27 mouse cellular contexts compared by ENCODE assay signal in genomic region chr12:112107685-112108084, GRCm38 (mm10). TPM values are rescaled to one million over a fixed set of nuclear protein-coding genes. Genes with fewer than 3 reads are reported as not detected.
DNase-seq lines count a peak whose midpoint lies in the region; ATAC-seq and TF ChIP-seq lines count a peak whose summit lies in the region.
"Had no signal": no experiment of that assay in that cellular context is flagged by ENCODE, and none has a peak within 500 bp of the region (broad histone marks: within the 10 kb centered on the region; RNA-seq: fewer than 3 reads in every experiment).

No protein-coding gene starts in this region.

- peaks cover 20% of the 10 kb centered on the region for H3K4me1 ChIP-seq in hindbrain, embryonic 10.5 days (replicated peaks)
- peaks cover 12% of the 10 kb centered on the region for H3K4me1 ChIP-seq in hindbrain, embryonic 13.5 days (replicated peaks)
- H3K4me1 ChIP-seq in liver, postnatal 0 days (ENCODE audit: insufficient read depth): no peaks in the 10 kb centered on the region; the same call in 1 of the 2 replicates
- H3K4me1 ChIP-seq in liver, embryonic 11.5 days (replicated peaks; ENCODE audit: control insufficient read depth, insufficient read depth, low read length): 0 out of 2 replicates have a peak, but pooled peaks cover under 1% of the 10 kb centered on the region
- H3K4me1 ChIP-seq in brown adipose tissue, adult 24 weeks (ENCODE audit: control insufficient read depth, insufficient read depth, insufficient read length, low read length): peaks cover 6% of the 10 kb centered on the region; the same call in 1 of the 2 replicates
- peaks cover 11% of the 10 kb centered on the region for H3K4me1 ChIP-seq in intestine, embryonic 16.5 days (ENCODE audit: control insufficient read depth, insufficient read depth, low read length)

- peaks cover 35% of the 10 kb centered on the region for H3K27me3 ChIP-seq in hindbrain, embryonic 10.5 days (ENCODE audit: insufficient read depth, poor library complexity, severe bottlenecking)
- peaks cover 70% of the 10 kb centered on the region for H3K27me3 ChIP-seq in hindbrain, embryonic 13.5 days
- H3K27me3 ChIP-seq in liver, postnatal 0 days (ENCODE audit: insufficient read depth, low read length): peaks cover 5% of the 10 kb centered on the region; the same call in 1 of the 2 replicates
- peaks cover 15% of the 10 kb centered on the region; the same call in 1 of the 2 replicates for H3K27me3 ChIP-seq in liver, embryonic 11.5 days (replicated peaks; ENCODE audit: control insufficient read depth, insufficient read depth, low read length)
- H3K27me3 ChIP-seq in intestine, embryonic 16.5 days (replicated peaks; ENCODE audit: control insufficient read depth, insufficient read depth, low read length): no peaks in the 10 kb centered on the region
- H3K27me3 ChIP-seq: embryonic facial prominence, embryonic 15.5 days had no signal

- no peak overlapping the region for H3K4me3 ChIP-seq in hindbrain, embryonic 10.5 days
- no peak overlapping the region for H3K4me3 ChIP-seq in hindbrain, embryonic 13.5 days
- H3K4me3 ChIP-seq in liver, postnatal 0 days (ENCODE audit: low read depth, low read length): peak overlapping the region; percentile 37; the same call in 1 of the 2 replicates
- H3K4me3 ChIP-seq in liver, embryonic 11.5 days (ENCODE audit: low read depth, low read length): no peak overlapping the region
- H3K4me3 ChIP-seq in brown adipose tissue, adult 24 weeks (ENCODE audit: insufficient read depth, low read depth, low read length): peak overlapping the region; percentile 51
- H3K4me3 ChIP-seq in intestine, embryonic 16.5 days (ENCODE audit: low read length): peak overlapping the region; percentile 53
- H3K4me3 ChIP-seq: embryonic facial prominence, embryonic 12.5 days; gastrocnemius, adult 2 months; hindbrain, embryonic 12.5 days had no signal

- 82% methylated on average over 8 of the region's 8 CpGs for WGBS in hindbrain, embryonic 10.5 days
- 89% methylated on average over 8 of the region's 8 CpGs for WGBS in hindbrain, embryonic 13.5 days
- WGBS in liver, postnatal 0 days (ENCODE audit: insufficient replicate concordance): 74% methylated on average over 8 of the region's 8 CpGs
- WGBS in liver, embryonic 11.5 days: 72% methylated on average over 8 of the region's 8 CpGs
- WGBS in intestine, embryonic 16.5 days: 74% methylated on average over 8 of the region's 8 CpGs

- no peak overlapping the region for H3K4me2 ChIP-seq in hindbrain, embryonic 13.5 days
- H3K4me2 ChIP-seq in liver, postnatal 0 days (ENCODE audit: low read depth, low read length): peak overlapping the region; percentile 55
- no peak overlapping the region for H3K4me2 ChIP-seq in liver, embryonic 11.5 days
- peak overlapping the region; percentile 56 for H3K4me2 ChIP-seq in intestine, embryonic 16.5 days (ENCODE audit: low read depth, low read length)

- H3K27ac ChIP-seq in hindbrain, embryonic 10.5 days: 0 out of 2 replicates have a peak overlapping the region, but pooled peaks have one; percentile 35
- H3K27ac ChIP-seq in hindbrain, embryonic 13.5 days: no peak overlapping the region
- no peak overlapping the region for H3K27ac ChIP-seq in liver, postnatal 0 days (ENCODE audit: low read depth)
- no peak overlapping the region for H3K27ac ChIP-seq in liver, embryonic 11.5 days (ENCODE audit: low read depth, low read length)
- H3K27ac ChIP-seq in brown adipose tissue, adult 24 weeks (replicated peaks; ENCODE audit: low read depth, low read length): peak overlapping the region; percentile 25; the same call in 1 of the 2 replicates
- H3K27ac ChIP-seq in intestine, embryonic 16.5 days (ENCODE audit: low read length): peak overlapping the region; percentile 64
- H3K27ac ChIP-seq: embryonic facial prominence, embryonic 12.5 days; embryonic facial prominence, embryonic 15.5 days; gastrocnemius, adult 2 months; hindbrain, embryonic 12.5 days had no signal

- DNase-seq in hindbrain, embryonic 10.5 days (ENCODE audit: low spot score): no peak
- no peak for DNase-seq in liver, postnatal 0 days
- no peak for DNase-seq in liver, embryonic 11.5 days (ENCODE audit: low spot score)
- no peak for DNase-seq in T-cell, adult 2 months (ENCODE audit: low spot score)
- no peak for DNase-seq in cerebellum, adult 18-20 months
- DNase-seq: adrenal gland, adult 8-10 months; adrenal gland, postnatal 25 days; B cell, adult 2 months; cerebellum, adult 2 months; cerebellum, adult 9-11 months; cerebellum, postnatal 25 days; forebrain, postnatal 0 days; gastrocnemius, adult 2 months; gastrocnemius, postnatal 14 days; heart, adult 18-20 months; heart, postnatal 14 days; heart, postnatal 4 days had no signal

- TF ChIP-seq EP300 in liver, postnatal 0 days (IDR thresholded peaks at IDR 0.05; ENCODE audit: low read depth): no peak

- H3K9ac ChIP-seq in hindbrain, embryonic 13.5 days: no peak overlapping the region
- 0 out of 2 replicates have a peak overlapping the region, but pooled peaks have one; percentile 48 for H3K9ac ChIP-seq in liver, postnatal 0 days (replicated peaks)
- no peak overlapping the region for H3K9ac ChIP-seq in liver, embryonic 11.5 days (ENCODE audit: low read depth, low read length)
- H3K9ac ChIP-seq in intestine, embryonic 16.5 days (ENCODE audit: low read depth, low read length): peak overlapping the region; percentile 70
- H3K9ac ChIP-seq: embryonic facial prominence, embryonic 12.5 days; embryonic facial prominence, embryonic 15.5 days; forebrain, postnatal 0 days; hindbrain, embryonic 12.5 days had no signal

- H3K36me3 ChIP-seq in hindbrain, embryonic 10.5 days: no peaks in the 10 kb centered on the region
- no peaks in the 10 kb centered on the region for H3K36me3 ChIP-seq in hindbrain, embryonic 13.5 days
- H3K36me3 ChIP-seq in liver, postnatal 0 days (replicated peaks; ENCODE audit: insufficient read depth, low read length): no peaks in the 10 kb centered on the region
- H3K36me3 ChIP-seq in liver, embryonic 11.5 days (ENCODE audit: control insufficient read depth, insufficient read depth, low read length): no peaks in the 10 kb centered on the region
- no peaks in the 10 kb centered on the region for H3K36me3 ChIP-seq in intestine, embryonic 16.5 days (ENCODE audit: control insufficient read depth, insufficient read depth, low read length)
- H3K36me3 ChIP-seq: embryonic facial prominence, embryonic 12.5 days; embryonic facial prominence, embryonic 15.5 days; heart, embryonic 12.5 days; hindbrain, embryonic 12.5 days had no signal

- ATAC-seq in hindbrain, embryonic 13.5 days (ENCODE audit: low FRiP score): no peak
- no peak for ATAC-seq in liver, postnatal 0 days
- no peak for ATAC-seq in liver, embryonic 11.5 days (replicated peaks; ENCODE audit: low FRiP score)
- ATAC-seq in intestine, embryonic 16.5 days: no peak
- ATAC-seq: activated CD4-positive, CD25-positive, alpha-beta regulatory T cell, adult 4 months; forebrain, embryonic 14.5 days; forebrain, postnatal 0 days; hindbrain, embryonic 16.5 days had no signal

- TF ChIP-seq CTCF in liver, postnatal 0 days (IDR thresholded peaks at IDR 0.05; ENCODE audit: low read depth): no peak

- H3K9me3 ChIP-seq in hindbrain, embryonic 10.5 days: no peaks in the 10 kb centered on the region
- no peaks in the 10 kb centered on the region for H3K9me3 ChIP-seq in hindbrain, embryonic 13.5 days
- H3K9me3 ChIP-seq in liver, postnatal 0 days (ENCODE audit: low read length): no peaks in the 10 kb centered on the region
- H3K9me3 ChIP-seq in liver, embryonic 11.5 days (ENCODE audit: control insufficient read depth, low read length): no peaks in the 10 kb centered on the region
- H3K9me3 ChIP-seq in intestine, embryonic 16.5 days (ENCODE audit: control insufficient read depth, low read length): no peaks in the 10 kb centered on the region
- H3K9me3 ChIP-seq: embryonic facial prominence, embryonic 12.5 days; embryonic facial prominence, embryonic 15.5 days; heart, embryonic 12.5 days; hindbrain, embryonic 12.5 days had no signal

RNA-seq across cellular contexts. Expression of gene Aspg, which starts 1.2 kb away (rescaled TPM):
- 1.4 and 2.1 TPM in 2 replicates for polyA plus RNA-seq in hindbrain, embryonic 10.5 days (2016; fragmentation: Nextera tagmentation; extraction: Ambion mirVana)
- polyA plus RNA-seq in hindbrain, embryonic 13.5 days (2015; fragmentation: Nextera tagmentation; extraction: Ambion mirVana): 0.27 and 1.1 TPM in 2 replicates
- polyA plus RNA-seq in liver, postnatal 0 days (2015; fragmentation: Nextera tagmentation; extraction: Ambion mirVana): 12.6 and 14.8 TPM in 2 replicates
- 0.38 and 0.73 TPM in 2 replicates for polyA plus RNA-seq in liver, embryonic 11.5 days (2014; fragmentation: Nextera tagmentation; extraction: Ambion mirVana)
- polyA plus RNA-seq in brown adipose tissue, adult 24 weeks (2012; ENCODE audit: insufficient read depth, insufficient read length, missing spikeins): 60.4 and 84.2 TPM in 2 replicates
- 38.4 and 40.4 TPM in 2 replicates for polyA plus RNA-seq in intestine, embryonic 16.5 days (2015; fragmentation: Nextera tagmentation; extraction: Ambion mirVana)
- polyA plus RNA-seq: activated CD4-positive, CD25-positive, alpha-beta regulatory T cell, adult 4 months had no signal

RNA-seq across cellular contexts. Expression of gene Kif26a, which starts 38.3 kb away (rescaled TPM):
- 2.7 and 3.1 TPM in 2 replicates for polyA plus RNA-seq in hindbrain, embryonic 10.5 days (2016; fragmentation: Nextera tagmentation; extraction: Ambion mirVana)
- polyA plus RNA-seq in hindbrain, embryonic 13.5 days (2015; fragmentation: Nextera tagmentation; extraction: Ambion mirVana): 3.8 and 4.4 TPM in 2 replicates
- 0.14 and 0.17 TPM in 2 replicates for polyA plus RNA-seq in liver, postnatal 0 days (2015; fragmentation: Nextera tagmentation; extraction: Ambion mirVana)
- polyA plus RNA-seq in liver, embryonic 11.5 days (2014; fragmentation: Nextera tagmentation; extraction: Ambion mirVana): 0.52 and 0.59 TPM in 2 replicates
- 1.9 and 3.2 TPM in 2 replicates for polyA plus RNA-seq in brown adipose tissue, adult 24 weeks (2012; ENCODE audit: insufficient read depth, insufficient read length, missing spikeins)
- polyA plus RNA-seq in intestine, embryonic 16.5 days (2015; fragmentation: Nextera tagmentation; extraction: Ambion mirVana): 1.9 and 2.4 TPM in 2 replicates
- polyA plus RNA-seq: activated CD4-positive, CD25-positive, alpha-beta regulatory T cell, adult 4 months had no signal

Comparison
In these comparisons a context has a peak if more than half of its experiments do, and no peak if none do; other contexts are left out.
1. H3K27ac ChIP-seq: peak in hindbrain, embryonic 10.5 days (single experiment), brown adipose tissue, adult 24 weeks (single experiment) and intestine, embryonic 16.5 days (single experiment); none in hindbrain, embryonic 13.5 days (single experiment), liver, postnatal 0 days (single experiment) and liver, embryonic 11.5 days (single experiment).
2. H3K4me3 ChIP-seq: peak in liver, postnatal 0 days (single experiment), brown adipose tissue, adult 24 weeks (single experiment) and intestine, embryonic 16.5 days (single experiment); none in hindbrain, embryonic 10.5 days (single experiment), hindbrain, embryonic 13.5 days (single experiment) and liver, embryonic 11.5 days (single experiment).
3. H3K4me2 ChIP-seq: peak in liver, postnatal 0 days (single experiment) and intestine, embryonic 16.5 days (single experiment); none in hindbrain, embryonic 13.5 days (single experiment) and liver, embryonic 11.5 days (single experiment).
4. H3K9ac ChIP-seq: peak in liver, postnatal 0 days (single experiment) and intestine, embryonic 16.5 days (single experiment); none in hindbrain, embryonic 13.5 days (single experiment) and liver, embryonic 11.5 days (single experiment).